8 mouse cellular contexts compared by ENCODE assay signal in the genomic region with DNA sequence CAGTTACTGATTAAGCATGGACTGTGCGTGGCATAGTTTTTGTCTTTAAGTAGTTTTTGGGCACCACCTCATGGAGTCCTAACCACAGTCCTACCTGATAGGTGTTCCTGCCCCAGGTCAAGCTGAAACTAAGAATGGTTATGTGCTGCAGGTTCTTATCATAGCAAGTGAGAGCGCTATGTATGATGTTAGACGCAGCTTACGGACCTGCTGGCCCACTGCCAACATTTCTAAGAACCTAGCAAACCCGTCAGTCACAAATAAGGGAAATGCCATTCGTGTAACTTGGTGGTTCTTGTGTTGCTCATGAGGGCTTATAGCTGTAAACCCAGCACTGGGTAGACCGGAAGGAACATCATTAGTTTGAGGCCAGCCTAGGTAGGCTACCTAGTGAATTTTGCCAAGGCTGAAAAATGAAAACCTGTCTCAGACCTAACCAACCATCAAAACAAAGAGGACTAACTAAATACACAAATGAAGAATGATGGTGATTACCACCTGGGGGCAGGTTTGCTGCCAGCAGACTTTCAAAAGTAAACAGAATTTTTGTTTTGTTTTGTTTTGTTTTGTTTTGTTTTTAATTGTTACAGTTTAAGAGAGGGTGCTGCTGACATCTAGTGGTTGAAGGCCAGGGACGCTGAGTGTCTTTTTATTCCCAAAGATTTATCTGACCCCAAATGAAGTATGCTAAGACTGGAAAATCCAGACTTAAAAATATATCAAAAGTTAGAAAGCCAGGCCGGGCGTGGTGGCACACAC. TPM values are rescaled to one million over a fixed set of nuclear protein-coding genes. Genes with fewer than 3 reads are reported as not detected.
A peak's percentile ranks its signal among the peaks of the same experiment; 100 is the strongest.
DNase-seq lines count a peak whose midpoint lies in the region; ATAC-seq and TF ChIP-seq lines count a peak whose summit lies in the region.

No protein-coding gene starts in this region.

- peak; percentile 16 to 49 for DNase-seq in cerebellum, adult 18-20 months
- no peak for DNase-seq in cerebellum, adult 11 months
- peak; percentile 58 for DNase-seq in 3134 (ENCODE audit: extremely low read depth, insufficient read length, low spot score)
- peak; percentile 66 for DNase-seq in kidney, postnatal 14 days
- peak; percentile 22 for DNase-seq in thymus, postnatal 25 days

- TF ChIP-seq POLR2A in bone marrow, adult 2 months (IDR thresholded peaks at IDR 0.05; ENCODE audit: borderline replicate concordance, control insufficient read depth, low read depth, low read length), result no peak

- TF ChIP-seq CTCF in bone marrow, adult 2 months (IDR thresholded peaks at IDR 0.05; ENCODE audit: control insufficient read depth, insufficient read depth, low read length), result no peak

- peak overlapping the region; percentile 25 for H3K4me3 ChIP-seq in bone marrow, adult 2 months (replicated peaks; ENCODE audit: control insufficient read depth, low read depth, low read length)
- H3K4me3 ChIP-seq in heart, embryonic 11.5 days (ENCODE audit: low read depth, low read length), result 0 out of 2 replicates have a peak overlapping the region, but pooled peaks have one; percentile 10

- H3K27me3 ChIP-seq in heart, embryonic 11.5 days (ENCODE audit: control insufficient read depth, insufficient read depth, low read length), result no peaks in the 10 kb centered on the region

- 21% methylated on average over 10 of the region's 10 CpGs for WGBS in bone marrow, adult 2 months
- WGBS in heart, embryonic 11.5 days (ENCODE audit: insufficient replicate concordance), result 36% methylated on average over 10 of the region's 10 CpGs

- peak overlapping the region; percentile 55 for H3K4me2 ChIP-seq in heart, embryonic 11.5 days

- H3K4me1 ChIP-seq in bone marrow, adult 2 months (ENCODE audit: control insufficient read depth, insufficient read depth, low read length), result peaks cover 3% of the 10 kb centered on the region; the same call in 1 of the 2 replicates
- H3K4me1 ChIP-seq in heart, embryonic 11.5 days (ENCODE audit: control insufficient read depth, insufficient read depth, low read length), result peaks cover 12% of the 10 kb centered on the region

- no peak overlapping the region for H3K27ac ChIP-seq in bone marrow, adult 2 months (ENCODE audit: control insufficient read depth, insufficient read depth, low read depth, low read length, poor library complexity)
- no peak overlapping the region for H3K27ac ChIP-seq in heart, embryonic 11.5 days (ENCODE audit: low read depth, low read length)

- ATAC-seq in heart, embryonic 11.5 days (replicated peaks; ENCODE audit: insufficient number of reproducible peaks, low FRiP score, low TSS enrichment), result peak; percentile 37; the same call in 1 of the 2 replicates
- ATAC-seq in megakaryocyte-erythroid progenitor cell, adult 5-6 weeks (replicated peaks; ENCODE audit: low FRiP score, low TSS enrichment, poor library complexity, severe bottlenecking), result peak; percentile 69

- H3K9ac ChIP-seq in heart, embryonic 11.5 days (ENCODE audit: low read depth, low read length), result no peak overlapping the region

- no peaks in the 10 kb centered on the region for H3K36me3 ChIP-seq in heart, embryonic 11.5 days (ENCODE audit: control insufficient read depth, insufficient read depth, low read length)

- no peaks in the 10 kb centered on the region for H3K9me3 ChIP-seq in heart, embryonic 11.5 days (replicated peaks; ENCODE audit: control insufficient read depth, low read length)

RNA-seq across cellular contexts. Expression of a gene that starts 13.5 kb away (rescaled TPM):
- 38.3 and 70.4 TPM in 2 replicates for polyA plus RNA-seq in bone marrow, adult 2 months (2011; ENCODE audit: insufficient read depth, insufficient read length, low replicate concordance, missing spikeins)
- polyA plus RNA-seq in heart, embryonic 11.5 days (2014; fragmentation: Nextera tagmentation; extraction: Ambion mirVana), result 21.9 and 22.5 TPM in 2 replicates
- 119 and 153 TPM in 2 replicates for total RNA-seq in megakaryocyte-erythroid progenitor cell, adult 5-6 weeks (2014; fragmentation: Nextera tagmentation)
- total RNA-seq in megakaryocyte-erythroid progenitor cell, adult 5-6 weeks (2017), result 129 and 139 TPM in 2 replicates
